Mouse (Mus musculus): ENCODE data around the gene Actrt2.

- TF ChIP-seq CTCF (IDR thresholded peaks at IDR 0.05; ENCODE audit: extremely low read depth, insufficient read depth, low read length), result no peak
- no peak for TF ChIP-seq POLR2A (IDR thresholded peaks at IDR 0.05; ENCODE audit: extremely low read depth, insufficient read depth, low read length)
Measured at GRCm38 (mm10) chr4:154652494-154652893, 15.2 kb downstream of the Actrt2 start.
